Mouse (Mus musculus) ES-E14 (cell line): Measurements from ENCODE around the gene Lipt1.

Experiments
- CHD2 ChIP-seq: IDR thresholded peaks from 2 replicates; pipeline ENCODE4 v1.6.1; 2014; ENCODE audit warnings: mild to moderate bottlenecking, low read depth, low read length, inconsistent platforms
- MAFK ChIP-seq: IDR thresholded peaks from 2 replicates; pipeline ENCODE4 v1.6.1; 2014; ENCODE audit warnings: mild to moderate bottlenecking, low read depth, low read length, inconsistent platforms; ENCODE audit not compliant: insufficient read depth
- ZNF384 ChIP-seq: IDR thresholded peaks from 2 replicates; pipeline ENCODE4 v1.6.1; 2012; ENCODE audit warnings: low read depth, low read length, inconsistent platforms

DNA sequence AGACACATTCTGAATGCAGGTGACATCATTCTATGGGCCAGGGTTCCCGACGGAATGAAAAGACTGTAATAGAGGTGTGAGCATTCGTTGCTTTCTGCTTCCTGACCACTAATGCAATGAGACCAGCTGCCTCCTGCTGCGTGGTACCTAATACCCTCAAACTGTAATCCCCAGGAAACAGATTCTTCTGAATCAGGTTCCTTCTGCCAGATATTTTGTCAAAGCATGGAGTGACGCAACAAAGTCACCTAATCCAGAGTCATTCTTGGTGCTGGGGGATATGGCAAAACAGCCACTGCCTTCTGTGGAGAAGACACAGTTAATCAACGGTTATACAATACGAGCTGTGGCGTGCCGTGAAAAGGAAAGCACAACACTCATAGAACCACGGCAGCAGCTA lies 2.9 kb upstream of the Lipt1 start:
- no peak for TF ChIP-seq MAFK
- TF ChIP-seq CHD2, result no peak
- no peak for TF ChIP-seq ZNF384
